ENCODE assay signal across 14 mouse cellular contexts in the genomic region with DNA sequence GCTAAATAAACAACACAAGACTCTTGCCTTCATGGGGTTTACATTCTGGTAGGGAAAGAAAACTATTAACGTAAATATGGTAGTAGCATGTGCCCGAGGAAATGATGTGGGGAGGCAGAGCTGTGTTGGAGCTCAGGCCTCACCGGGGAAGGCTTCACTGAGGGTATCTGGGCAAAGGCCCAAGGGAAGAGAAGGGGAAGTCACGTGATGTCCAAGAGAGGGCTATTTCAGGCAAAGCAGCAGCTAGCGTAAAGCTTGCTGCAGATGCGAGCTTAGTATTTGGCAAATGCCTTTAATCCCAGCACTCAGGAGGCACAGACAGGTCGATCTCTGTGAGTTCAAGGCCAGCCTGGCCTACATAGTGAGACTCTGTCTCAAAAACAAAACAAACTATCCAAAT. TPM values are rescaled to one million over a fixed set of nuclear protein-coding genes. Genes with fewer than 3 reads are reported as not detected.
DNase-seq lines count a peak whose midpoint lies in the region; ATAC-seq and TF ChIP-seq lines count a peak whose summit lies in the region.
"Had no signal": no experiment of that assay in that cellular context is flagged by ENCODE, and none has a peak within 500 bp of the region (broad histone marks: within the 10 kb centered on the region; RNA-seq: fewer than 3 reads in every experiment).

No protein-coding gene starts in this region.

- no peaks in the 10 kb centered on the region for H3K27me3 ChIP-seq in heart, embryonic 16.5 days (ENCODE audit: control insufficient read depth, insufficient read depth, low read length)
- H3K27me3 ChIP-seq in MEL (ENCODE audit: control insufficient read depth in 1 of 2, insufficient read depth in 2 of 2, low read length in 2 of 2), result no peaks in the 10 kb centered on the region
- no peaks in the 10 kb centered on the region for H3K27me3 ChIP-seq in midbrain, embryonic 11.5 days (ENCODE audit: control insufficient read depth, insufficient read depth, low read length)

- no peaks in the 10 kb centered on the region for H3K4me1 ChIP-seq in heart, embryonic 16.5 days (ENCODE audit: control insufficient read depth, insufficient read depth, low read length)
- no peaks in the 10 kb centered on the region for H3K4me1 ChIP-seq in MEL (ENCODE audit: control insufficient read depth in 1 of 2, insufficient read depth in 2 of 2, low read length in 2 of 2)
- H3K4me1 ChIP-seq in midbrain, embryonic 11.5 days (ENCODE audit: control insufficient read depth, insufficient read depth, low read length), result no peaks in the 10 kb centered on the region

- H3K9me3 ChIP-seq in heart, embryonic 16.5 days (replicated peaks; ENCODE audit: control insufficient read depth, low read length), result no peaks in the 10 kb centered on the region
- no peaks in the 10 kb centered on the region for H3K9me3 ChIP-seq in MEL (replicated peaks; ENCODE audit: insufficient read depth, low read length)
- no peaks in the 10 kb centered on the region for H3K9me3 ChIP-seq in midbrain, embryonic 11.5 days (ENCODE audit: control insufficient read depth, low read length)

- no peak overlapping the region for H3K27ac ChIP-seq in heart, embryonic 16.5 days (ENCODE audit: low read length)
- no peak overlapping the region for H3K27ac ChIP-seq in MEL (ENCODE audit: control insufficient read depth, low read depth, low read length)
- H3K27ac ChIP-seq in midbrain, embryonic 11.5 days (ENCODE audit: low read depth, low read length), result no peak overlapping the region

- no peak for TF ChIP-seq EP300 in MEL (IDR thresholded peaks at IDR 0.05; ENCODE audit: low read depth in 1 of 2, low read length in 2 of 2)

- H3K36me3 ChIP-seq in heart, embryonic 16.5 days (ENCODE audit: control insufficient read depth, insufficient read depth), result no peaks in the 10 kb centered on the region
- no peaks in the 10 kb centered on the region; a peak in 1 of 4 replicates for H3K36me3 ChIP-seq in MEL (ENCODE audit: control insufficient read depth in 1 of 2, insufficient read depth in 2 of 2, low read length in 2 of 2)
- no peaks in the 10 kb centered on the region for H3K36me3 ChIP-seq in midbrain, embryonic 11.5 days (ENCODE audit: control insufficient read depth, insufficient read depth, low read length)

- ATAC-seq in heart, embryonic 16.5 days (replicated peaks; ENCODE audit: extremely low read depth, insufficient read depth, low FRiP score), result 0 out of 2 replicates have a peak, but pooled peaks have one; percentile 28
- no peak for ATAC-seq in midbrain, embryonic 11.5 days (ENCODE audit: low FRiP score)
- ATAC-seq: midbrain, embryonic 16.5 days had no signal

- no peak overlapping the region for H3K4me3 ChIP-seq in heart, embryonic 16.5 days (ENCODE audit: low read length)
- no peak overlapping the region for H3K4me3 ChIP-seq in MEL (ENCODE audit: control insufficient read depth in 1 of 2, insufficient read depth in 1 of 2, low read depth in 2 of 2, low read length in 2 of 2)
- H3K4me3 ChIP-seq in midbrain, embryonic 11.5 days (ENCODE audit: low read depth, low read length), result no peak overlapping the region

- H3K79me2 ChIP-seq in MEL (ENCODE audit: control insufficient read depth, insufficient read depth, low read length, poor library complexity), result no peaks in the 10 kb centered on the region

- no peak overlapping the region for H3K4me2 ChIP-seq in heart, embryonic 16.5 days (ENCODE audit: low read depth, low read length)
- no peak overlapping the region for H3K4me2 ChIP-seq in midbrain, embryonic 11.5 days
- H3K4me2 ChIP-seq: liver, embryonic 11.5 days had no signal

- TF ChIP-seq POLR2A in MEL (IDR thresholded peaks at IDR 0.05; ENCODE audit: control insufficient read depth in 1 of 2, insufficient read depth in 1 of 2, low read depth in 1 of 2, low read length in 2 of 2, poor library complexity in 1 of 2), result no peak

- DNase-seq in heart, adult 9 months (ENCODE audit: low spot score in 2 of 2), result no peak
- peak; percentile 14 for DNase-seq in layer of hippocampus, adult 9-11 months
- DNase-seq in layer of hippocampus, adult 8-10 months (ENCODE audit: low spot score in 2 of 2), result no peak
- peak; percentile 16 for DNase-seq in MEL (ENCODE audit: low read depth, low spot score)
- peak; percentile 8 for DNase-seq in lung, postnatal 25 days (ENCODE audit: low spot score)
- no peak for DNase-seq in midbrain, embryonic 11.5 days (ENCODE audit: low spot score, missing footprints)
- DNase-seq: cerebellum, postnatal 25 days; gastrocnemius, postnatal 25 days; left cerebral cortex, postnatal 4 days; thymus, adult 18-20 months had no signal

- no peak for TF ChIP-seq RAD21 in MEL (IDR thresholded peaks at IDR 0.05; ENCODE audit: low read depth, low read length)

- no peak for TF ChIP-seq CTCF in MEL (IDR thresholded peaks at IDR 0.05 in 2 of 3, conservative IDR thresholded peaks at IDR 0.05 in 1 of 3; ENCODE audit: control insufficient read depth in 1 of 3, insufficient read depth in 1 of 3, low read depth in 2 of 3, low read length in 3 of 3, poor library complexity in 1 of 3, severe bottlenecking in 1 of 3)

- WGBS in heart, embryonic 16.5 days, result 35% methylated on average over 7 of the region's 7 CpGs
- WGBS in midbrain, embryonic 11.5 days, result 83% methylated on average over 7 of the region's 7 CpGs

- H3K9ac ChIP-seq in heart, embryonic 16.5 days (ENCODE audit: low read length), result no peak overlapping the region
- H3K9ac ChIP-seq in MEL (ENCODE audit: control insufficient read depth, low read depth, low read length, poor library complexity, severe bottlenecking), result no peak overlapping the region
- no peak overlapping the region for H3K9ac ChIP-seq in midbrain, embryonic 11.5 days (ENCODE audit: low read length)

TF ChIP-seq in MEL, 35 proteins besides CTCF, POLR2A, EP300 and RAD21:
- TF ChIP-seq POLR2AphosphoS5 (IDR thresholded peaks at IDR 0.05; ENCODE audit: borderline replicate concordance, low read depth, low read length) (no peak), USF1 (IDR thresholded peaks at IDR 0.05; ENCODE audit: low read depth, low read length) (peak; percentile 78)

RNA-seq across cellular contexts. Expression of a gene that starts 28.8 kb away (rescaled TPM):
- 93.5 and 93.8 TPM in 2 replicates for polyA plus RNA-seq in heart, embryonic 16.5 days (2015; fragmentation: Nextera tagmentation; extraction: Ambion mirVana)
- total RNA-seq in layer of hippocampus, adult 8-10 months (2022), result 10 to 100 TPM; 30.8 to 41.2 (median 35.5) TPM
- total RNA-seq in MEL (2012; rRNA removed), result 119 and 132 TPM in 2 replicates
- polyA plus RNA-seq in MEL (2012; ENCODE audit: insufficient read depth in 1 of 2, insufficient read length in 2 of 2, low read depth in 1 of 2, low replicate concordance in 2 of 2, missing spikeins in 1 of 2), result 100 to 1,000 TPM in 1 of 2 experiments, not detected in 1; 112 TPM
- 71.8 and 73.0 TPM in 2 replicates for polyA plus RNA-seq in midbrain, embryonic 11.5 days (2014; fragmentation: Nextera tagmentation; extraction: Ambion mirVana)

RNA-seq across cellular contexts. Expression of a gene that starts 29.8 kb away (rescaled TPM):
- polyA plus RNA-seq in heart, embryonic 16.5 days (2015; fragmentation: Nextera tagmentation; extraction: Ambion mirVana), result 0.45 and 0.61 TPM in 2 replicates
- total RNA-seq in layer of hippocampus, adult 8-10 months (2022), result 1 to 10 TPM in 3 of 4 experiments, under 1 TPM in 1; 0.93 to 2.9 (median 2.3) TPM
- total RNA-seq in MEL (2012; rRNA removed), result not detected in 2 replicates
- polyA plus RNA-seq in MEL (2012; ENCODE audit: insufficient read depth in 1 of 2, insufficient read length in 2 of 2, low read depth in 1 of 2, low replicate concordance in 2 of 2, missing spikeins in 1 of 2), result under 1 TPM in 1 of 2 experiments, not detected in 1; 0.11 TPM
- polyA plus RNA-seq in midbrain, embryonic 11.5 days (2014; fragmentation: Nextera tagmentation; extraction: Ambion mirVana), result 0.33 and 0.44 TPM in 2 replicates
- total RNA-seq: heart, postnatal 36 days had no signal
- polyA plus RNA-seq: liver, embryonic 11.5 days had no signal

RNA-seq across cellular contexts. Expression of a gene that starts 33.5 kb away (rescaled TPM):
- 101 and 126 TPM in 2 replicates for polyA plus RNA-seq in heart, embryonic 16.5 days (2015; fragmentation: Nextera tagmentation; extraction: Ambion mirVana)
- 10 to 100 TPM; 26.3 to 30.9 (median 29.7) TPM for total RNA-seq in layer of hippocampus, adult 8-10 months (2022)
- total RNA-seq in MEL (2012; rRNA removed), result 125 and 138 TPM in 2 replicates
- 100 to 1,000 TPM; 114 to 385 TPM for polyA plus RNA-seq in MEL (2012; ENCODE audit: insufficient read depth in 1 of 2, insufficient read length in 2 of 2, low read depth in 1 of 2, low replicate concordance in 2 of 2, missing spikeins in 1 of 2)
- polyA plus RNA-seq in midbrain, embryonic 11.5 days (2014; fragmentation: Nextera tagmentation; extraction: Ambion mirVana), result 276 and 296 TPM in 2 replicates

RNA-seq across cellular contexts. Expression of a gene that starts 57.7 kb away (rescaled TPM):
- polyA plus RNA-seq in heart, embryonic 16.5 days (2015; fragmentation: Nextera tagmentation; extraction: Ambion mirVana), result 45.8 and 51.5 TPM in 2 replicates
- total RNA-seq in layer of hippocampus, adult 8-10 months (2022), result 10 to 100 TPM; 84.3 to 86.7 (median 85.4) TPM
- 44.8 and 52.0 TPM in 2 replicates for total RNA-seq in MEL (2012; rRNA removed)
- polyA plus RNA-seq in MEL (2012; ENCODE audit: insufficient read depth in 1 of 2, insufficient read length in 2 of 2, low read depth in 1 of 2, low replicate concordance in 2 of 2, missing spikeins in 1 of 2), result 10 to 100 TPM in 1 of 2 experiments, not detected in 1; 70.3 TPM
- 11.9 TPM in 2 replicates for polyA plus RNA-seq in midbrain, embryonic 11.5 days (2014; fragmentation: Nextera tagmentation; extraction: Ambion mirVana)

Comparison
In these comparisons a context has a peak if more than half of its experiments do, and no peak if none do; other contexts are left out.
1. DNase-seq: peak in layer of hippocampus, adult 9-11 months (single experiment), MEL (single experiment) and lung, postnatal 25 days (single experiment); none in heart, adult 9 months (0 of 2), layer of hippocampus, adult 8-10 months (0 of 2) and midbrain, embryonic 11.5 days (single experiment).